Mouse (Mus musculus): ENCODE data around the gene Itch. TPM values are rescaled to one million over a fixed set of nuclear protein-coding genes. Genes with fewer than 3 reads are reported as not detected.
A peak's percentile ranks its signal among the peaks of the same experiment; 100 is the strongest.
"Not testable (repeated sequence)": the region's sequence is repeated elsewhere in the genome, so short reads cannot be mapped to it uniquely, and the experiment has no call there.

Gene Itch
- 13.9 and 19.6 TPM in 2 replicates for polyA plus RNA-seq (2012; rRNA removed)

DNA sequence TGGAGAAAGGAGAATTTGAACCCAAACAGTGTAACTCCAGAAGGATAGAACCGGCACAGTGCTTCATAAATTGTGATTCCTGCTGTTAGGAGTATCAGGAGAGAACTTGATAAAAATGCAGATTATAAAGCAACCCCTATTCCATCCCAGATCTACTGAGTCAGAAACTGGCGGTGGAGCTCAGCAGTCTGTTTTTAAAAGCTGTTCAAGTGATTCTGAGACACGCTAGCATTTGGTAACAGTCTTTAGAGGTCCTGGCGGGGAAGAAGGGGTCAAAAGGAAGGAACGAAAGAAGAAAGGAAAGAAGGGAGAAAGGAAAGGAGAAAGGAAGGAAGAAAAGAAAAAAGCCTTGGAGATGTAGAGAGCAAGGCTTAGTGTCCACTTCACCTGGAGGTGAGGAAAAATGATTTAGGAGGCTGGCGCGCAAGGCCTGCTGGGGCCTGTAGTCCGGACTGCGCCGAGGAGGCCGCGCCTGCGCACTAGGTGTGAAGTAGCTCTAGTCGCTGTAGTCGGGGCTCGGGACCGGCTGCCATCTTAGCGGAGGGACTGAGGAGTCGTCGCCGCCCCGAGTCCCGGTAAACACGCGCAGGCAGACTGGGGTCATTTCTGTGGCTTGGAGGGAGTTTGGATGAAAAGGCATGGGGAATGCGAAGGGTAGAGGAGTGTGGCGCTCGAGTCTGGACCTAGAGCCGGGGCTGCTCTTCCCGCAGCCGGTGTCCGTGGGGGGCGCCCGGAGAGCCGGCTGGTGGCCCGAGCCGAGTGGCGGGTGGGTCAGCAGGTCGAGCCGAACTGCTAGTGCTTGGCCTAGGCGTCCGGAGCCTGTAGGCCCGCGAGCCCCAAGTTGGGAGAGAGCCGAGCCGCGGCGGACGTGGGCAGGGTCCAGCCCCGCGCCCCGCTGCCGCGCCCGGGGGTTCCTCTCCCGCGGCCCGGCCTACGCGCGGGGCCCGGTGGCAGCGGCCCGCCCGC, at the start of gene Itch:
Gene Itch (plus strand): TSS at position 499 of the 966 bp plus-strand sequence.
- 1% methylated on average over 62 of the region's 65 CpGs for WGBS
- DNase-seq (ENCODE audit: low read depth, low spot score), result peak; percentile 73

DNA sequence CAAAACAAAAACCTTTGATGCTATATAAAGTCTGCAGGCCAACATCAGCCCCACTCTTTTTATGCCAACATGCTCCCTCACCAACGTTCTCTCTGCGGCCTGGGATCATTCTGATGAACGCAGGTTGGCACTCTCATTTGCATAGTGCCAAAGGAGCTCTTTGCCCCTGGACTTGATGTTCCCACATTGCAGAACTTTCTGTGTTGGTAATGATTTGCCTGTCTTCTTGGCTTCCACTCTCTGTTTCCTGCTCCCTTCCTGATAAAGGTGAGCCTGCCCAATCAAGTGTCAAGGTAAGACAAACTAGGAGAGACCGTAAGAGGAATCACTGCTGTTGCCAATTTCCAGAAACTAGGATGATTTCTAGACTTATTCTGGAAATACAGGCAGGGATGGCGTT, 48.8 kb upstream of the Itch start:
- WGBS, result 82% methylated on average over 5 of the region's 5 CpGs
- DNase-seq (ENCODE audit: low read depth, low spot score), result no peak

GRCm38 (mm10) chr2:155086328-155086727, 47.0 kb upstream of the Itch start:
- WGBS, result 81% methylated on average over 5 of the region's 5 CpGs
- DNase-seq (ENCODE audit: low read depth, low spot score), result no peak

DNA sequence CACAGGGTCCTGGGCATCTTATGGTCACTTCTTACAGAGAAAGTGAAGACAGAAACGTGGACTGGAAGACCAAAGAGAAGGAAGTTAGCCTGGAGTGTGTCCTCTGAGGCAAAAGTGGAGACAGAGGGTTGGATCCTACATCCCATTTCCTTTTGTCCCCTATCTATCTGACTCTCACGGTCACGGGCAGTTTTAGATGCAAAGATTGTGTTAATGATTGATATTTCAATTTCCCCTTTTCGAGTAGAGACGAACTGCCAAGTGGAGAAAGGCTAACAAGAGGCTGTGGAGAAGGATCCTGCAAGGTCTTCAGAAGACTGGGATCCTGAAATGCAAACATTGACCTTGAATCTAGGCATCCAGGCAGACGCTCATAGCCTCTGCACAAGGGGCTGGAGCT, 45.0 kb upstream of the Itch start:
- no peak for DNase-seq (ENCODE audit: low read depth, low spot score)
- WGBS, result 40% methylated on average over 6 of the region's 6 CpGs

- 25% methylated on average over 13 of the region's 13 CpGs for WGBS
- DNase-seq (ENCODE audit: low read depth, low spot score), result no peak
Measured at GRCm38 (mm10) chr2:155090909-155091742, 42.2 kb upstream of the Itch start.

- 71% methylated on average over 3 of the region's 3 CpGs for WGBS
Measured at GRCm38 (mm10) chr2:155091743-155092075, 41.6 kb upstream of the Itch start.

DNA sequence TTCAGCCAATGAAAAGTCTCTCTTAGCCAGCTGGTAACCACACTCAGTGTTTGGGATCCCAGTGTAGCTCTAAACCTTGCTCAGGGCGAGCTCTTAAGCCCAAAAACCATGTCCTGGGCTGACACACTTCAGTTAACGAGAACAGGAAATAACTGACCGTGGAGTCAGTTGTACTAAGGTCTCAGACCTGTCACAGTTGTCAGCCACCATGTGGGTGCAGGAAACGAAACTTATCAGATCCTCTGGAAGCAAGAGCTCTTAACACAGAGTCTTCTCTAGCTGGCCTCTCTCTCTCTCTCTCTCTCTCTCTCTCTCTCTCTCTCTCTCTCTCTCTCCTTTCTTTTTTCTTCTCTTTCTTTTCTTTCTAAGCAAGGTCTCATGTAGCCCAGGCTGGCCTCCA, 39.9 kb upstream of the Itch start:
- 57% methylated on average over 4 of the region's 4 CpGs for WGBS
- DNase-seq (ENCODE audit: low read depth, low spot score), result no peak

More at GRCm38 (mm10) chr2:155091743-155092075, 41.6 kb upstream of the Itch start:
- DNase-seq (ENCODE audit: low read depth, low spot score), result no peak

DNA sequence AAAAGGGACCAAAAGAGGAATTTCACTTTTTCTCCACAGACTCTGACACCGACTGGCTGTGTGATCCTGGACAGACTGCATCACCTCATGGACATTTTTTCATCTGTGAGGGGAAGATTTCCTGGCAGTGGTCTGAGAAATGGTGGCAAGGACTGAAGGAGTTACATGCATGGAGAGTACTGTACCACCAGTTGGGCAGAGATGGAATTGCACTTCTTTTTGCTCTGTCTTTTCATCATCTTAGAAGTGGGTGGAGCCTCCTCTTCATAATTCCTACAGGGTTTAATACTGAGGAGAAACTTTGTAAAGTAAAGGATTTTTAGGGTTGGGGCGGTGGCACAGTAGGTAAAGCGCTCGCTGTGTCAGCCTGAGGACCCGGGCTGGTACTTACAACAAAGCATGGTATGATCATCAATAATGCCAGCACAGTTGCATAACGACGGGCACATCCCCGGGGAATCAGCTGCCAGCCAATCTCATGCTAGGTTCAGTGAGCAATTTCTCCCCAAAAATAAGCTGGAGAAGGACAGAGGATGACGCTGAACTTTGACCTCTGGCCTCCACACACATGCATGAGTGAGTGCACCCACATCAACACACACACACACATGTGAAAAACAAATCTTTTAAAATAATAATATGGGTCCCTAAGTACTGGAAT, 34.5 kb upstream of the Itch start:
- 86% methylated on average over 9 of the region's 9 CpGs for WGBS
- DNase-seq (ENCODE audit: low read depth, low spot score), result no peak

GRCm38 (mm10) chr2:155099421-155099820, 33.9 kb upstream of the Itch start:
- WGBS, result 36% methylated on average over 7 of the region's 7 CpGs
- no peak for DNase-seq (ENCODE audit: low read depth, low spot score)

DNA sequence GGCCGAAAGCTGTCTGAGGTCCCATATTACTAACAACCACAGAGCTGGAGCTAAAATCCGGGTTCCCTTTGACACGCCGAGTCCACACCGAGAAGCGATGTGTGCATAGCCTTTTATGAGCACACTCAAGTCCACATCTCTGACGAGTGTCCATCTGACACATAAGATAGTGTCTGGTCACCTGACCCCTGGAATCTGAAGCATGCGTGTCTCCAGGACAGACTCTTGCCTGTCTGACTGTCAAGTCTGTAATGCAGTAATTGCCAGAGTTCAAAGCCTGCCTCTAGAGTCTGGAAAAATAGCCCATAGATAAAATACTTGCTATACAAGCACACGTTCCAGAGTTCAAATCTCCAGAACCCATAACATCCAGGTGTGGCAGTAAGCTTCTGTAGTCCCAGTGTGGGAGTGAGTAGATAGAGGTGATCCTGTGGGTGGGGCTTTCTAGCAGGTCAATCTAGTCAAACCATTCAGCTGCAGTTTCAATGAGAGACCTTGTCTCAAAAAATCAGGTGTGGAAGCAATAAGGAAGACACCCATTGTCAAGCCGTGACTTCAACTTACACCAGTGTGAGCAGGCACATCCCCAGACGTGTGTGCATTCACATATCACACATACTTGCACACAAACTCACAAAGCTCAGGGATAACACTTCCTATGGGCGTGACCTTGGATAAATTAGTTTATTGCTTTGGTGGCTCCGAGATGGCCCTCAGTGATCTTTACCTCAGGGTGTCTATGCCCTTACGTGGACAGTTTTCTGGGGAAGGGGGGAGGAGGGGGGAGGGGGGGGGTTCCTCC, 33.1 kb upstream of the Itch start:
- 40% methylated on average over 14 of the region's 14 CpGs for WGBS
- DNase-seq (ENCODE audit: low read depth, low spot score), result no peak

- 24% methylated on average over 3 of the region's 3 CpGs for WGBS
- DNase-seq (ENCODE audit: low read depth, low spot score), result no peak
Measured at GRCm38 (mm10) chr2:155100796-155101259, 32.5 kb upstream of the Itch start.

GRCm38 (mm10) chr2:155101761-155102181, 31.5 kb upstream of the Itch start:
- WGBS, result 24% methylated on average over 6 of the region's 6 CpGs
- DNase-seq (ENCODE audit: low read depth, low spot score), result no peak

DNA sequence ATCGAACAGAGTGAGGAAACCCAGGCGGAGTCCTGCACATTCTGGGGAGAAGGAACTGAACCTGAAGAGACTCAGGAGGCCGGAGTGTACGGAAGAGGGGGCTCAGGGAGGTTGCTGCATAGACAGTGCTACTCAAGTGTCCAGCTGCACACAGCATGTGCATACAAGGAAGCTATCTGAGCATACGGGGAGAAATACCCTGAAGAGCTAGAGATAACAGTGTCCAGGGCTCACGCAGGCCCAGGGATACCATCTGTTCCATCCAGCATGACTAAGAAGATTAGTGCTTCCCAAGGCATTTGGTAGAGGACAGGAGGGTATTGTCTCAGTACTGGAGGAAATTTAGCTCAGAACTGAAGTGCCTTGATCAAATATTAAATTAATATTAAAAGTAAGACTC, 29.7 kb upstream of the Itch start:
- DNase-seq (ENCODE audit: low read depth, low spot score), result no peak
- WGBS, result 87% methylated on average over 6 of the region's 6 CpGs

DNA sequence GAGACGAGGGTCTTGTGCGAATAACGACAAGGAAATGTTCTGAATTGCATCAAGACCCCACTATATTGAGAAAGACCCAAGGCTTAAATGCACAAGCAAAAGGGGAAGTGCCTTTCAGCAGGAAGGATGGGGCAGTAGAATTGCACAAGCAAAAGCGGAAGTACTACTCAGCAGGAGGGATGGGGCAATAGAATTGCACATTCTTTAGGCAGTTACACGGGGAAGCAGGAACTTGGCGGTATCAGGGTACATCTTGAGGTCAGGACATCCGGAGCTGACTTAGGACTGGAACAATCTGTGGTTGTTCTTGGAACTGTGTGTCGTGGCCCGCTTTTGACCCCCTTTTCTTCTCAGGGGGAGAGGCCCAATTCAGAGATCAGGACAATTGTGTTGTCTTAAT, 26.0 kb upstream of the Itch start:
- not testable (repeated sequence) for DNase-seq (ENCODE audit: low read depth, low spot score)
- WGBS, result 83% methylated on average over 9 of the region's 9 CpGs

DNA sequence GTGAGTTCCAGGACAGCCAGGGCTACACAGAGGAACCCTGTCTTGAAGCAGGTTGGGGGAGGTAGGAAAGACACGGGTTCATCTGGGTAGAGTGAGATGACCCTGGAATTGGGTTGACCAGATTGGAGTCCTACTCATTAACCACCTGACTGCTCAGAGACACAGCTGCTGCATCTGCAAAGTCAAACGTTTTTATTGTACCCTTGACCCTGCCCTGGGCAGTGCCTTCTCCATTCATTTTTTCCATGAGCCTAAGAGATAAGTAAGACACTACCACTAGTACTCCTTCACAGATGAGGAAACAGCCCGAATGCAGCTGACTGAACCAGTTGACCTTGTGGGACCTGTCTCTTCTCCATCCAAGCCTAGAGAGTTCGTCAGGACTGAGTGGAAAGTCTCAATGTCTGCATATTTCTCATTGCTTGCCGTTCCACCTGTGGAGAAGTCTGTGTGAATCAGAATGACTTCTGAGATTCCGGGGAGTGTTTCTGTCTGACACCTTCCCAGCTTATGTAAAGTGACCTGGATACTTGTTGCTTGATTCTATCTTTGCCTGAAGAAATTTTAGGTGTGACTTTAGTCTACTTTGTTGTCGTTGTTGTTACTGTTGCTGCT, 18.0 kb upstream of the Itch start:
- 58% methylated on average over 7 of the region's 7 CpGs for WGBS
- no peak for DNase-seq (ENCODE audit: low read depth, low spot score)

DNA sequence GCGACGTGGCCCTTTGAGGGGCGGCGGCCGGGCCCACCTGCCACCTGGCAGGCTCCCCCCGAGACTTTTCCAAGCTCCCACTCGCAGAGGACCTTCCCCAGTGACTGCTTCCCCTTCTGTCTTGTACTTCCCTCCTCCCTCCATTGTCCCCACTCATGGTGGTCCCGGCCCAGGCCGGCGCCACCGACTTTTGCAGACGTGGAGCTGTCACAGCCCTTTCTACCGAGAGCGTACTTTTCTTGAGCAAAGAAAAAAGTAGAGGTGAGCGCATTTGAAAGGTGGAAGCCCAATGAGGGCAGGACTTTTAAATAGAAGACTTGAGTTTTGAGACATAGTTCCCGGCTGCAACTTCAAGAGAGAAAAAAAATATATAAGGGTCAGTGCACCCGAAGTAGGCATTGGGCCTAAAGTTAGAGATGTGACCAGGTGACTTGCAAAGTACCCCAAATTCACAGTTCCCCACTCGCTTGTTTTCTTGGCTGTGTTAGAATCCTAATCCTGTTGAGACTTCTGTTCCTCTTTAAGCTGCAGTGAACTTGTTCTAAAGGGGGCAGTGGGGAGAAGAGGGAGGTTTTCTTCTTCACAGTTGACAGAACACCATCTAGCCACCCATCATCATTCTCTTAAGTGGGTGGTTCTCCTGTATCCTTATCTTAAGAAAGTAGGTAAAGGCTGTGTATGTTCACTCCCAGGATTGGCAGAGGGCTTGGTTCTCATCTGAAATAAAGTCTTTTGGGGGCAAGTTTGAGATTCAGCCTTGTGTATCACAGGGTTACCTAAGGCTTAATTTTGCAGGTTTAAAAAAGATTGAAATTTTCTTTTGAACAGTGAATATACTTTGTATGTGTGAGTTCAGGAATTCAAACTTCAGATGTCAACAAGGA, 910 bp downstream of the Itch start:
- 1% methylated on average over 18 of the region's 18 CpGs for WGBS

DNA sequence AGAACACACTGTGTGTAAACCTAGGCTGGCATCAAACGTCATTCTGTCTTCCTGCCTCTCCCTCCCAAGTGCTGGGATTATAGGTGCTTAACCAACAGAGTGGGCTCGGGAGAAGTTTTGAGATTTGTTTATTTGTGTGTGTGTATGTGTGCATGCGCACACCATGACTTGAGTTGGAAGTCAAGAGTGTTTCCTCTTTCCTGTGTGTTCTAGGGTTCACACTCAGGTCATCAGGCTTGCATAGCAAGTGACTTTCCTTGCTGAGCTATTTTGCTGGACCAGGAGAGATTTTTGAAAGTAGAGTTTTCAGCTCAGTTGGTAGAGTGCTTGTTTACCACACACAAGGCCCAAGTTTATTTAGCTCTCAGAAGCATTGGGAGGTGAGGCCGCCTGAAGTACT, 1.8 kb downstream of the Itch start:
- WGBS, result 61% methylated on average over 4 of the region's 4 CpGs
- no peak for DNase-seq (ENCODE audit: low read depth, low spot score)

More for the DNA sequence above, 910 bp downstream of the Itch start:
- no peak for DNase-seq (ENCODE audit: low read depth, low spot score)

DNA sequence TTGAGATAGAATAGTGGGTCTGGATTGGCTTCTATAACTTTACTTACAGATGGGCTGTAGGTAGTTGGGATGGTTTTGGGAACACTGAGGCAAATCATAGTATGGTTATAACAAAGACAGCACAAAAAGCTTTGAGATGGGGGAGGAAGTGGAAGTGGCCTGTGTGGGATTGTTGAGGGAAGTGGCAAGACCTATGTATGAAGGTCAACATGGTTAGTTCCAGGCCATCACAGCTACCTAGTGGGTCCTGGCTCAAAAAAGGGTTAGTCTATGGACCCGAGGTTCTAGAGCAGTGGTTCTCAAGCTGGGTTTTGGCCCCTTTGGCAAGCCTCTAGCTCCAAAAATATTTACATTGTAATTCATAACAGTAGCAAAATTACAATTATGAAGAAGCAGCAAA, 2.2 kb downstream of the Itch start:
- 66% methylated on average over 1 of the region's 1 CpGs for WGBS

More for the DNA sequence above, 2.2 kb downstream of the Itch start:
- no peak for DNase-seq (ENCODE audit: low read depth, low spot score)
